Mouse (Mus musculus) cortical plate, adult 2 months (tissue): ENCODE data around the gene Rin2.

ENCODE experiments used
- CTCF ChIP-seq: fragments of 200-500 bp; IDR thresholded peaks from 2 replicates; pipeline ENCODE4 v1.5.1; 2011; ENCODE audit warnings: mild to moderate bottlenecking, control low read depth, low read length; ENCODE audit not compliant: insufficient read depth; ENCODE audit errors: extremely low read depth
- POLR2A ChIP-seq: fragments of 200-500 bp; IDR thresholded peaks from 2 replicates; pipeline ENCODE4 v1.6.1; 2011; ENCODE audit warnings: mild to moderate bottlenecking, low read length, control low read depth; ENCODE audit not compliant: insufficient read depth; ENCODE audit errors: extremely low read depth

- TF ChIP-seq CTCF: no peak
- TF ChIP-seq POLR2A: no peak
Measured at GRCm38 (mm10) chr2:145682924-145683323, 7.9 kb downstream of the Rin2 start.
